Mouse (Mus musculus) left cerebral cortex, adult 8-10 months (tissue): ENCODE measurements around the gene Tpst2. TPM values are rescaled to one million over a fixed set of nuclear protein-coding genes. Genes with fewer than 3 reads are reported as not detected.

Experiments used
- total RNA-seq, 4 experiments: library from RNA; stranded (reverse); gene quantifications; 2 replicates each; pipeline ENCODE4 v1.2.4; 2022

Tpst2 gene
- total RNA-seq, 4 experiments from 2014 or later, result 33.8 to 43.3 (median 38.6) TPM

Other genes starting within 250 kb of the Tpst2 start
- 1 to 10 TPM in 1 of 4 experiments, under 1 TPM in 3; 0.51 to 1.5 (median 0.82) TPM for gene Cryba4, start 24.2 kb upstream of the Tpst2 start, total RNA-seq
- 1 to 10 TPM; 4.3 to 8.2 (median 5.4) TPM for gene Crybb1, start 20.9 kb upstream of the Tpst2 start, total RNA-seq
- 10 to 100 TPM; 43.8 to 51.8 (median 47.0) TPM for gene Tfip11, start 49.7 kb downstream of the Tpst2 start, total RNA-seq
- gene Srrd, start 66.3 kb downstream of the Tpst2 start, total RNA-seq, result 10 to 100 TPM; 25.8 to 27.9 (median 26.8) TPM
- 10 to 100 TPM; 23.0 to 32.2 (median 27.6) TPM for gene Hps4, start 66.4 kb downstream of the Tpst2 start, total RNA-seq
- under 1 TPM in 1 of 4 experiments, not detected in 3; 0.14 TPM for gene Gm6583, start 79.3 kb downstream of the Tpst2 start, total RNA-seq
- 100 to 1,000 TPM; 168 to 189 (median 175) TPM for gene Asphd2, start 118.2 kb downstream of the Tpst2 start, total RNA-seq
- gene Gm6588, start 172.7 kb downstream of the Tpst2 start, total RNA-seq, result not detected